Mouse (Mus musculus) natural killer cell, adult 2 months (primary cell): ENCODE results near the gene Stab1.

Source experiments
- DNase-seq, 2 experiments: peaks; one replicate each; pipeline ENCODE4 v3.0.0; 2022; ENCODE audit warnings: low spot score in 2 of 2

The Stab1 gene

DNA sequence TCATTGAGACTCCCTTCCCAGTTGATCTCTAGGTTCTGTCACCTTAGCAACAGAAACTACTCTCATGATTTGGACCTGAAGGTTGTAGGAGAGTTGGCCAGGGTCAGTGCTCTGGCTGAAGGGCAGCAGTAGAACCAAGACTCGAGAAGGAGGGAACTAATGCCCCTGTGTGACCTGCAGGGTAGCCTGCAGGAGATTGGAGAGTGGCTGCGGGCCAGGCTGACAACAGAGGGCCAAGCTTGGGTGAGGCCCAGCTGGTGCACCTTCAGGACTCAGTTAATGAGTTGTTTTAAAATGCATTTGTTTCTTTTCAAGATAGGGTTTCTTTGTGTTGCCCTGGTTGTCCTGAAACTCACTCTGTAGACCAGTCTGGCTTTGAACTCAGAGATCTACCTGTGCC lies 3.4 kb downstream of the Stab1 start:
- DNase-seq, result no peak

DNA sequence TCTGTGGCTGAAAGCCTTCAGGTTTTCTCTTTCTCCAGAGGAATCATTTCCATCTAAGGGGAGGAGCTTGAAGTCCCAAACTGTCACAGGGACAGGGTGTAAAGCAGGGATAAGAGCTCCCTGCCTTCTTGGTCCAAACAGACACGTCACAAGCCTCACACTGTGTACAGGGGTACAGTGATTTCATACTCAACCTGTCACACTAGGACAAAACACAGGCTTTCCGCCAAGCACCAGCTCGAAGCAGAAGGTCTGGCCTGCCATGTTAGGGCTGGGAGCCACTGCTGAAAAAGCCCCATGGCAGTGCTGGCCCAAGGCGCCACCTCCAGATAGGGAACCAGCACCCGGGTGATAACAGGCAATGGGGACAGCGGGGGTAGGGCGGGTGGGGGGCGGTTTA lies 4.4 kb downstream of the Stab1 start:
- no peak for DNase-seq

DNA sequence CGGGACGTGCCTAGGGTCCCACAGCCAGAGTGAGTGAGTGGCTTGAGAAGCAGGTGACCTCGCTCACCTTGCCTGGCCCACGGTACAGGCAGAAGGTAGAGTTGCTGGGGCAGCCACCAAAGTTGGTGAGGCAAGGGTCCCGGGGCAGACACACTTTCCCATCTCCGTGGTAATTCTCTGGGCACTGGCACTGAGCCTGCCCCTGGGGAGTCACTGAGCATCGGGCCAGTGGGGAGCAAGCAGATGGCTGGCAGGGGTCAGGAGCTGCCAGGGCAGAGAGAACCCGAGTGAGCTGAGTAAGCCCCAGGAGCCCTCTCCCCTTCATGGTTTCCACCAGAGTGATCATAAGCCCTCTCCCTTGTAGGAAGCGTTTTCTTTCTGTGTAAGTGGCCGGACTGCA lies 6.8 kb downstream of the Stab1 start:
- no peak for DNase-seq

DNA sequence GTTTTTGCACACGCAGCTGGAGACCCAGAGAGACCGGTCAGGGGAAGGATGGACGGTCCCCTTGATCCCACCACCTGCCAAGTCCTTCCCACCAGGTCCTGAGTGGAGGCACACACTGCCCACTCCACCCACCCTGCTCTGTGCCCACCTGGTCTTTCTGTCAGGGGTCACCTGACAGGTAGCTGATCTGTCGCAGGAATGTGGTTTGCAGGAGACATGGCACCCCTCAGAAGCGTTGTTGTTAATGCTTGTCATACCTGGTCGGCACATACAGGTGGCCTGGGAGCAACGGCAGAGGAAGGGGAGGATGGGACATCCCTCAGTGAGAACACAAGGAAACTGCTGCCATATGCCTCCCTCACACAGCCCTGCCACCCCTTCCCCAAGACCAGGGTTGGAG lies 7.2 kb downstream of the Stab1 start:
- no peak for DNase-seq

DNA sequence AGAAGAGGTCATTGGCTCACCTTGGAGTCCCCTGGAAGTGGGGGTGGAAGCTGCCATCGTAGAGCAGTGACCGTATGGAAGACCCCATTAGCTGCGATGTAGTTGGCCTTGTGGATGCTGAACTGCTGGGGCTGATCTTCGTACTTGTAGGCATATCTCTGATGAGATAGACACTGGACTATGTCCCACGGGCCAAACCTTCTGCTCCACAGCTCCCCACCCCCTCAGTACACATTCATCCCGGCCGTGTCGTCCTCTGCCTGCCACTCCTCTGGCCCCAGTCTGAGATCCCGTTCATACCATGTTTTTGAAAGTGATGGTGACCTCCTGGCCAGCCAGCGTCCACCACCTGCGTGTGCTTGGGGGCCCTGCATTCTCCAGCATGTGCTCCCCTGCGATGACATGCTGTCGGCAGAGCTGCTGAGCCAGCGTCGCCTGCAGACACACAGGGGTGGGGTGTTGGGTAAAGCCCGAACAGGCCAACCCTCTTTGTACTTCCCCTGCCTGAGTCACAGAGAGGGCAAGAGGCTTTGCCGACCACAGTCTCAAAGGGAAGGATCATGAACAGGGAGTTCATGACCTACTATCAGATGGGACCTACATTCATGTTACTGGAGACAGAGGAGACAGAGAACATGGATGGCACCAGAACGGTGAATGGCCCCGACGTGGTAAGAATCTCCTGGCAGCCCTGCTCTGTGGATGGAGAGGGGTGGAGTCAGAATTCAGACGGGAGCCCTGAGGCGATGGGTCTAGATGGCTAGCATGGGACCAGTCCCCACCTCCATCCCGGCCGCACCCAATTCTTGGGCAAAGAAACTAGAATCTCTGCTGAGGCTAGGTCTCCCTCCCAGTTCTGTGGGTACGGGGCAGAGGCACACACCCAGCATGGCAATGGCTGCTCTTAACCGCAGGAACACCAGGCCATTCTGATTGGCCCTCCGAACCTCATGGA lies 8.0 kb downstream of the Stab1 start:
- no peak for DNase-seq

- DNase-seq, result no peak
Measured at GRCm38 (mm10) chr14:31145694-31146093, 22.7 kb downstream of the Stab1 start.

DNA sequence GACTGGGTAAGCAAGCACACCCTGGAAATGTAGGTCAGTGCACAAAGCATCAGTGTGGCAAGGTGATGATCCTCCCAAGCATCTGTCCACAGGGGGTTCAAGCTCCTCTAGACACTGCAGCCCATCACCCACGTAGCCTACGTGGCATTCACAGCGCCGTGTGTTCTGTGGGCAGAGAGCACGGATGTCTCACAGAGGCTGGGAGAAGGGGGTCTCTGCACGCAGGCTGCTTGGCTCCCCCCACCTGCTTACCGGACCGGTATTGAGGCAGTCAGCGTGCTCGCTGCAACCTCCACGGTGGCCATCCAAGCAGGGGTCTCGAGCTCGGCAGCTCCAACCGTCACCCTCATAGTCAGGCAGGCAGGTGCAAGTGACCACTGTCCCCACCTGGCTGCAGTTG lies 27.4 kb downstream of the Stab1 start:
- no peak for DNase-seq

- DNase-seq, result no peak
Measured at GRCm38 (mm10) chr14:31140141-31140540, 28.3 kb downstream of the Stab1 start.

DNA sequence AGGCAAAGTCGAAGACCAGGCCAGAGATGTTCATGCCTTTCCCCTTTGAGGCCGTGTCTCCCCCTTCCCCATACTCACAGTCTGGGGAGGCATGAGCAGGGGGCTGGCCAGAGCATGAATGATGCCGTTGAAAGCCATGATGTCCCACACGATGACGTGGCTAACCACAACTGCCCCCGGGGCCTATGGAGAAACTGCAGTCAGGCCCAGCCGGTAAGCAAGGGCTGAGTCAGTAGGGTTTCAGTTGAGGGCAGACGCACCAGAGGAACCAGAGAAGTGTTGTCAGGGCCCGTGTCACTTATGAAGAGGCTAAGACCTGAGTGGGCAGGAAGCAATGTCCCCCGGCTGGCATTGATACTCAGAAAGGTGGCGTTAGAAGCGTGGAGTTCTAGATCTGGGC lies 28.8 kb downstream of the Stab1 start:
- DNase-seq, result no peak

DNA sequence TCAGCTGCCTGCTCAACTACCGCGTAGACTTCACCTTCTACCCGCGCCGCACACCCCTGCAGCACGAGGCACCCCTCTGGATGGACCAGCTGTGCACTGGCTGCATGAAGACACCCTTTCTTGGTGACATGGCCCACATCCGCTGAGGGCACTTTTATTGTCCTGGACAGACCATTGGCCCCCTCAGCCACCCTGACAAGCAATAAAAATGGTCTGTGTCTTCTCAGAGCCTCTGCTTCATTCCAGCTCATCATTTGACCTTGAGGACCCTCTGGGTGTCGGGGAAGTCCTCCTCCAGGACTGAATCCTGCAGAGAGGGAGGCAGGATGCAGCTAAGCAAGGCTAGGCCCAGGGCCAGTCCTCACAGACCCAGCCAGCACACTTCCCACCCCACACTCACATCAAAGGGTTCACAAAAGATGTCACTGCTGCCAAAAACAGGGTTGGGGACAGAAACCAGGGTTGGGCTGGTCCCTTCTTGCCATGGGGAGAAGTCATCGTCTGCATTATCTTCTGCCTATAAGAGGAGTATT lies 29.5 kb downstream of the Stab1 start:
- DNase-seq, result no peak

DNA sequence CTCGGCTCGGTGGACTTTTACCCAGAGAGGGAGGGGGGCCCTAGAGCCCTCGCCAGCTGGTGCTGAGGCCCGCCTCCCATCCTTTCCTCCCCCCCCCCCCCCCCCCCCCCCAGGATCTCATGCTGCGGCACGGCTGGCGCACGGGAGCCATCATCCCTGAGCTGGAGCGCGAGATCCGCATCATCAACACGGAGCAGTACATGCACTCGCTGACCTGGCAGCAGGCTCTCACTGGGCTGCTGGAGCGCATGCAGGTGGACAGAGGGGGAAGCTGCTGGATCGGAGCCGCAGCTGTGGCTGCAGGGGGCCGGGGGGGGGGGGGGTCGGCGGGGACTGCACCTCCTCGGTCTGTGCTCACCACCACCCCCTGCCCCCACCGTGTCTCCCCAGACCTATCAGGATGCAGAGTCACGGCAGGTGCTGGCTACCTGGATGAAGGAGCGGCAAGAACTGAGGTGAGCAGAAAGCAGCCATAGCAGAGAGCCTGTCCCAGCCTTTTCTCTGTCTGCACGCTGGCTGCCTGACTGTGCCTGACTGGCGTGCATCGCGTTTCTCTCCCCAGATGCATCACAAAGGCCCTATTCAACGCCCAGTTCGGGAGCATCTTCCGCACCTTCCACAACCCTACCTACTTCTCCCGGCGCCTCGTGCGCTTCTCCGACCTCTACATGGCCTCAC lies 30.1 kb downstream of the Stab1 start:
- no peak for DNase-seq

- no peak for DNase-seq
Measured at GRCm38 (mm10) chr14:31137791-31138190, 30.6 kb downstream of the Stab1 start.

GRCm38 (mm10) chr14:31137281-31137595 lies 31.2 kb downstream of the Stab1 start:
- no peak for DNase-seq

GRCm38 (mm10) chr14:31136411-31137280 lies 31.8 kb downstream of the Stab1 start:
- DNase-seq, result no peak

DNA sequence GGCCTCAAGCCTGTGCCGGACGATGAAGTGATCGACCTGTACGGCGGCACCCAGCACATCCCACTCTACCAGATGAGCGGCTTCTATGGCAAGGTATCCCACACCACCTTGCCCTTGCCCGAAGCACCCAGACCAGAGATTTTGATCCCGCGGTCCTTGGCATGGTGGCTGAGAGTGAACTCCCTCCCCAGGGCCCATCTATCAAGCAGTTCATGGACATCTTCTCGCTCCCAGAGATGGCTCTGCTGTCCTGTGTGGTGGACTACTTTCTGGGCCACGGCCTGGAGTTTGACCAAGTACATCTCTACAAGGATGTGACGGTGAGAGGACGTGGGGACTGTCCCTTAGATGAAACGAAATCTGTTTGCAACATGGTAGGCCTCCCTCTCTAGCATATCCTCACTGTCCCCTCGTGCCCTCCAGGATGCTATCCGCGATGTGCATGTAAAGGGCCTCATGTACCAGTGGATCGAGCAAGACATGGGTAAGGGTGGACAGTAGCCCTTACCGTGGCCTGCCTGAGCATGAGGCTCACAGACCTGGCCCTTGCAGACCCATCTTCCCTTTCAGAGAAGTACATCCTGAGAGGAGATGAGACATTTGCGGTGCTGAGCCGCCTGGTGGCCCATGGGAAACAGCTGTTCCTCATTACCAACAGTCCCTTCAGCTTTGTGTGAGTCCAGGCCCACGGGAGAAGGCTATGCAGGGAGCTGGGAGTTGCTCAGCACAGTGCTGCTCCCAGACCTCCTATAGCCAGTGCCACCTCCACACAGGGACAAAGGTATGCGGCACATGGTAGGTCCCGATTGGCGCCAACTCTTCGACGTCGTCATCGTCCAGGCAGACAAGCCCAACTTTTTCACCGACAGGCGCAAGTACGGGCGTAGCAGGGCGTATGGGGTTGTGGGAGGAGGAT lies 32.7 kb downstream of the Stab1 start:
- DNase-seq, result no peak

DNA sequence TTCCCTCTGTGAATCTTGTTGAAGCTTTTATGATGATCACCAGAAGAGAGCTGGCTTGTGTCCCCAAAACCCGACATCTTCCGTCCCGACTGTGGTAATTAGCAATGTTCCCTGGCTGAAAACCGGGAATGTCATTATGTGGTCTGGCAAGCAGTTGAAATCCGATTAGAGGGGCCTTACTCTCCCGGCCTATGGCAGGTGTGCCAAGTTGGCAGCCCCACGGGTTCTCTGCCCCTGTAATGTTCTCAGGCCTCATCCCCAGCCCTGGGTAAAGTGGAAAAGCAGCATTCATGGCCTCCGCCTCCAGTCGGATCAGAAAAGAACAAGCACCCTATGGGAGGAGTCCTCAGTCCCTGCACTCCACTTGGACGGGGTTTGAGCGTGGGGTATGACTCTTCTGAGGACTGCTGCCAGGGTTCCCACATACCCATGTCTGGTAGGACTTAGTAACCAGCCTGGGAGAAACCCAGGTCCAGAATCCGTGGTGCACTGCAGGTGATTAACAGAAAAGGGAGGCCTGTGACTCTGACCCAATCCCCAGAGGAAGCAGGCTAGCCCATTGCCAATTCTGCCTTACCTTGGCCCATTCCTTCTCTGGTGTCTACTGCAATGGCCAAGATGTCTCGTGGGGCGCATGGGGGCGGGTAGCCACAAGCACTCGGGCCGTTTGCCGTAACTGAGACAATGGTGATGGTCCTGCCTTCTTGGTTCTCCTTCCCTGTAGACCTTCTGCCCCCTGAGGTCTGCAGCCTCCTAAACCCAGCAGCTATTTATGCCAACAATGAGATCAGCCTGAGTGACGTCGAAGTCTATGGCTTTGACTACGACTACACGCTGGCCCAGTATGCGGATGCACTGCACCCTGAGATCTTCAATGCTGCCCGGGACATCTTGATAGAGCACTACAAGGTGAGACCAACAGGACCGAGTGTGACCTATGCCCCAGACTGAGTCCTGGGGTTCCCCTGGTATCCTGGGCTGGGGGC lies 34.1 kb downstream of the Stab1 start:
- no peak for DNase-seq

DNA sequence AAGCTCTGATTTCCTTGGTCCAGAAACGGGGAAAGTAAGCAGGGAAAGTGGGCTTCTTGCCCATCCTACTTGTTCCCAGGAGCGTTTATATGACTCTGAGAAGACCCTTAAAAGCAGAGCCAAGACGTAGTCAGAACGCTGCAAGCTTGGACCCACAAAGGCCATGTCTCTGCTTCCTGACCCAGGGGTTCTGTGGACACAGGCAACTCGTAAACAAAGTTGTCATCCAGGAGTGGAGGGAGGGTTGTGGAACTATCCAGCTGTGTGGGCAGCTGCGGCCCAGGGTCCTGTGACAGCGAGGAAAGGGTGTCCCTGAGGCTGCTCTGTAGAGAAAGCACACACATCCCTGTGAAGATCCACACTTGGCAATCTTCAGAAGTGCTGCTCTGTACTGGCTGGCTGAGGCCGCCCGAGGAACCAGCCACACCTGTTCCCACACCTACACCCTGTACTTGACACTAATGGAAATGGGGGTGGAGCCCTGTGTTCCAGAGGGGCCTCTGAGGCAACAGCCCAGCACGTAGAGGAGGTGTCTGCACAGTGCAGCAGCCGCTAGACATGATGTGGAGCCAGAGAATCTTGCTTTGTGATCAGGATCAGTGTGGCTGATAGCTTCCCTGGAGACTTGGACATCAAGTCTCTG lies 35.3 kb downstream of the Stab1 start:
- no peak for DNase-seq

DNA sequence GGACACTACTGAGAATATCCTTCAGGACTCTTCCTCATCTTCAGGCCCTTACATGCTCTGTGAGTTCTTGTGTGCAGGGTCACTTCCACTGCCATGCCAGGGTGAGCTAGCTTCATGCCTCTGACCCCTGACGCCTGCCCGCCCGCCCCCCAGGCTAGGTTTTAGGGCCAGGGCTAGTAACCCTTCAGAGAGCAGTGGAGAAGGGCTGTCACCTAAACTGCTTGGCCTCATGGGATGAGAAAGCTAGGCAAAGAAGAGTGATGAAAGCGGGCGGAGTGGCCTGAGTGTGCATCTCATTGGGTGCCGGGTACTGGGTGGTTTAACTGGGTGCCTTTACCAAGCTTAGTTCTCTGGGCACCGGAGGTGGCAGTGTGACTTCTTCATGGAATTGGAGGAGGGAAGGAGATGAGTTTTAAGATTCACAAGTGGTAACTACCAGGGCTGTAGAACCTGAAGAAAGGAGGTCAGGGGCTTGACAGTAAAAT lies 35.9 kb downstream of the Stab1 start:
- DNase-seq, result no peak

DNA sequence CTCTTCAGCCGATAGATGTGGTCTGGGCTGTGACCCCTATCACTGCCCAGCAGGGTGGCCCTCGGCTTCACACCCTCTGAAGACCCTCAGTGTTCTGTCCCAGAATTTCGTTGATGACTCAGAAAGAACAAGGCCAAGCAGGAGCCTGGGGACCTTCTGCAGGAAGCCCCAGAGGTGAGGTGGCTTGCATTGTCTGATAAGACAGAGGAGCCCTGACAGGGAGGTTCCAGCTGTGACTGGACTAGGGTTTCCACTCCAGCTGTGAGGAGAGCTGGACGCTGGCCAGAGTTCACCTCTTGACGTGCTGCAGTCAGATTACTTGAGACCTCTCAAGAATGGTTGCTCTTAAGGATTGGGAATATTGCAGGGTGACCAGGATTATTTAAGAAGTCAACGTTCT lies 36.4 kb downstream of the Stab1 start:
- no peak for DNase-seq
